Mouse (Mus musculus): Measurements from ENCODE around the gene H2-Q1. TPM values are rescaled to one million over a fixed set of nuclear protein-coding genes. Genes with fewer than 3 reads are reported as not detected.
"Not testable (repeated sequence)": the region's sequence is repeated elsewhere in the genome, so short reads cannot be mapped to it uniquely, and the experiment has no call there.

Gene H2-Q1
- 0.04 and 0.05 TPM in 2 replicates for polyA plus RNA-seq (2012; rRNA removed)

- no peak for DNase-seq (ENCODE audit: low read depth)
Observed at GRCm38 (mm10) chr17:35320327-35321081, at the start of gene H2-Q1. Gene H2-Q1, plus strand, starts transcription at chr17:35320405.

- DNase-seq (ENCODE audit: low read depth): no peak
Observed at GRCm38 (mm10) chr17:35272249-35272648, 48.0 kb upstream of the H2-Q1 start.

GRCm38 (mm10) chr17:35274770-35275169 lies 45.4 kb upstream of the H2-Q1 start:
- DNase-seq (ENCODE audit: low read depth): no peak

GRCm38 (mm10) chr17:35276304-35276864 lies 43.8 kb upstream of the H2-Q1 start:
- DNase-seq (ENCODE audit: low read depth): no peak

- DNase-seq (ENCODE audit: low read depth): no peak
Observed at GRCm38 (mm10) chr17:35278049-35278448, 42.2 kb upstream of the H2-Q1 start.

- no peak for DNase-seq (ENCODE audit: low read depth)
Observed at GRCm38 (mm10) chr17:35278957-35279688, 41.1 kb upstream of the H2-Q1 start.

GRCm38 (mm10) chr17:35280276-35280675 lies 39.9 kb upstream of the H2-Q1 start:
- no peak for DNase-seq (ENCODE audit: low read depth)

GRCm38 (mm10) chr17:35285431-35285830 lies 34.8 kb upstream of the H2-Q1 start:
- DNase-seq (ENCODE audit: low read depth): no peak

GRCm38 (mm10) chr17:35295796-35296195 lies 24.4 kb upstream of the H2-Q1 start:
- not testable (repeated sequence) for DNase-seq (ENCODE audit: low read depth)

- not testable (repeated sequence) for DNase-seq (ENCODE audit: low read depth)
Observed at GRCm38 (mm10) chr17:35300261-35300945, 19.8 kb upstream of the H2-Q1 start.

- peak; percentile 22 for DNase-seq (ENCODE audit: low read depth)
Observed at GRCm38 (mm10) chr17:35301645-35302258, 18.5 kb upstream of the H2-Q1 start.

- DNase-seq (ENCODE audit: low read depth): no peak
Observed at GRCm38 (mm10) chr17:35303271-35303670, 16.9 kb upstream of the H2-Q1 start.

- no peak for DNase-seq (ENCODE audit: low read depth)
Observed at GRCm38 (mm10) chr17:35303756-35304350, 16.4 kb upstream of the H2-Q1 start.

GRCm38 (mm10) chr17:35304478-35304877 lies 15.7 kb upstream of the H2-Q1 start:
- DNase-seq (ENCODE audit: low read depth): no peak

GRCm38 (mm10) chr17:35304921-35305320 lies 15.3 kb upstream of the H2-Q1 start:
- DNase-seq (ENCODE audit: low read depth): not testable (repeated sequence)

GRCm38 (mm10) chr17:35318671-35319070 lies 1.5 kb upstream of the H2-Q1 start:
- no peak for DNase-seq (ENCODE audit: low read depth)

- not testable (repeated sequence) for DNase-seq (ENCODE audit: low read depth)
Observed at GRCm38 (mm10) chr17:35325124-35325523, 4.9 kb downstream of the H2-Q1 start.

GRCm38 (mm10) chr17:35326000-35326399 lies 5.8 kb downstream of the H2-Q1 start:
- DNase-seq (ENCODE audit: low read depth): not testable (repeated sequence)

GRCm38 (mm10) chr17:35329714-35330113 lies 9.5 kb downstream of the H2-Q1 start:
- DNase-seq (ENCODE audit: low read depth): not testable (repeated sequence)

- DNase-seq (ENCODE audit: low read depth): not testable (repeated sequence)
Observed at GRCm38 (mm10) chr17:35331546-35331945, 11.3 kb downstream of the H2-Q1 start.

GRCm38 (mm10) chr17:35342071-35342671 lies 22.0 kb downstream of the H2-Q1 start, which contains the start of gene H2-Q2:
Gene H2-Q2, plus strand, starts transcription at chr17:35342242.
- no peak for DNase-seq (ENCODE audit: low read depth)

Measured in gonadal fat pad, adult 2 months (tissue).